Mouse (Mus musculus): ENCODE data around the gene Rnd3.

Gene Rnd3

DNA sequence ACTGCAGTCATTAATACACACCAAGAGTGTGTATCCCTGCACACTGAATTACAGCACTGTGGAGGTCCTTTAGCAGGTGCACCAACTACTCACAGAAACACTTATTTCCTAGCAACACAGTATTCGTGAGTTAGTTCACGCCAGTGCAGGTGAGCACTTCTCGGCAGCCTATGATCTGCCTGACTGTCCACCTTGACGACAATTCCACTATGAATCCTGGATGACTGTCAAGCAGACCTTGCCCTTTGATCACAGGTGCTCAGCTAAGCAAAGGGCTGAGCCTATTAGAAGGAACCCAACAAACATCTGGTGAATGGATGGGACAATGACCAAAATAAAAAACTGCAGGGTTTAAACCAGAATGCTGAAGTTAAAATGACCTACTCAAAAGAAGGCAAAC lies 20.8 kb downstream of the Rnd3 start:
- no peak for DNase-seq (ENCODE audit: extremely low read depth, low read depth)

DNA sequence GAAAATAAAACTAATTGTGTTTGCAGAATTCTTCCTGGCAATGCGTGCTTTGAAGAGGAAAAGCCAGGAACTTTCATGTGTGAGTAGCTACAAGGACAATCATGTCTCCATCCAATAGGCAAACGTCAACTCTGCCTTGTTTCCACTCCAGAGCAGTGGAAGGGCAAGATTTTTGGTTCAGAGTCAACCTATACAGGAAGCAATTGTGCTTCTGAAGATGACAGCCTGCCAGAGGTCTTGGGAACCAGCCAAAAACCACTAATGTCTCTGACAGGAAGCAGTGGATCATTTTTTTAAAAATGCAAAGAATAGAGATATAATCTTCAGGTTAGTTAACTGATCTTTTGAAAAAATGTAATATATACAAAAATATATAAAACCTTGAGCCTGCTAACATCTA lies 38.6 kb downstream of the Rnd3 start:
- no peak for DNase-seq (ENCODE audit: extremely low read depth, low read depth)

DNA sequence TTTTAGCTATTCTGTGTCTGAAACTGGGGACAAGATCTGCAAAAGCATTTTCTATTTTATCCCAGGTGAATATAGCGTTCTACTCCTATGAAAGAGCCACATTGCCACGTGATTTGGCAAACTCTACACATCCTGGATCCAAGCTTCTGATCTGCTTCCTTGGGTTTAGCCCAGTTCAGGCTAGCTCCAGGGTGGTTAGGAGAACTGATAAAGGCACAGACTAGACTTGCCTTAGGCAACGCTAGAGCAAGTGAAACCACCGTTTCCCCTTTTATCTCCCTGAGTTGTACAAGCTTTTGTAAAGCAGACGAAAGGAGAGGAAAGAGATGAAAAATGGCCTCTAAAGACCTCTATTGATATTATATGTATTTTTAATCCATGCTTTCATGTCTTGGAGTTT lies 40.3 kb downstream of the Rnd3 start:
- peak; percentile 54 for DNase-seq (ENCODE audit: extremely low read depth, low read depth)

DNA sequence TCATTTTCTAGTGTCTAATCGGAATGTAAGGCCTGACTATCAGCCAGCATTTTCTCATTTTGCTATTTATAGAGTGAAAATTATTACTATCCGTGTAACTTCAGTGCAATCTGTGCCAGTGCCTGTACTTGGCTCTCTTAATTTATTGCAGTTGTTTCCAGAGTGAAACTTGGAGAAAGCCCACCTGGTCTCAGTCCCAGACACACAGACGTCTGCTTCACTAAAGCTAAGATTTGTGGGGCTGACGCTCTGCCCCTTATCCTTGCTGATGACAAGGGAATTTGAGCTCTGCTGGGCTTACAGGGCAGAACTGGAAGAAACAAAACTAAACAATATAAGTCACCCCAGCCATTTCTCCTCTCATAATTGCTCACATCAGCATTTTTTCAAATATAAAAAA lies 47.7 kb downstream of the Rnd3 start:
- DNase-seq (ENCODE audit: extremely low read depth, low read depth): no peak

DNA sequence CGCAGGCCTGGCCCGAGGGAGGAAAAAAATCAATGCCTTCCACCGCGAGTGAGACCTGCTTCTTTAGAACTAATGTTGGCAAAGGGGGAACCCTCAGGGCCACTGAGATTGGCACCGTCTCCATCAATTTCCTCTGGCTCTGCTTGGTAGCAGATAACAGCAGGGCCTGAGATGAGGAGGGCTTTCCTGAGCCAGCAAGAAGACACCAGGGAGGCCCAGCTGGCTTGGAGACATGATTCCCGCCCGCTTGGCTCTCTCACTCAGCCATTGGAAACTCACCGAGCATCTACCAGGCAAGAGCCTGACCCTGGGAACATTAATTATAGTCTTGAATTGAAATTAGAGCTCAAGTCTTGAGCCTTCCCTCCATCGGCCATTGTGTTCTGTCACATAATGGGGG lies 48.9 kb downstream of the Rnd3 start:
- no peak for DNase-seq (ENCODE audit: extremely low read depth, low read depth)

DNA sequence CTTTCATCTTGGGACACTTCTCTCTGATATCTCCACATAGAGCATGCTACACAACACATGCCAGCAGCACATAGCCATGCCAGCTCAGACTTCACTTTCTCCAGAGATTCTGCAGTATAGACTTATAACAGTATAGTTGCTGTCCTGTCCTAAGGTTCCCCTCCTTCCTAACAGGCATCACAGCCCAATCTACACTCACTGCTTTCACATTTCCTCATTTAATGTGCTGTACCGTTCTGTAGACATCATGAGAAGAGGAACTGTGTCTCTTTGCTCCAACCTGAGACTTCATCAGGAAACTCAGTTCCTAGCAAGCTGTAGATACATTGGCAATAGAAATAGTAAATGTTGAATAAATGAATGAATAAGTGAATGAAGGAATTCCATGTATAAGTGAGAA lies 49.7 kb downstream of the Rnd3 start:
- no peak for DNase-seq (ENCODE audit: extremely low read depth, low read depth)

- no peak for DNase-seq (ENCODE audit: extremely low read depth, low read depth)
These were observed 58.2 kb downstream of the Rnd3 start for GRCm38 (mm10) chr2:51090688-51091087.

DNA sequence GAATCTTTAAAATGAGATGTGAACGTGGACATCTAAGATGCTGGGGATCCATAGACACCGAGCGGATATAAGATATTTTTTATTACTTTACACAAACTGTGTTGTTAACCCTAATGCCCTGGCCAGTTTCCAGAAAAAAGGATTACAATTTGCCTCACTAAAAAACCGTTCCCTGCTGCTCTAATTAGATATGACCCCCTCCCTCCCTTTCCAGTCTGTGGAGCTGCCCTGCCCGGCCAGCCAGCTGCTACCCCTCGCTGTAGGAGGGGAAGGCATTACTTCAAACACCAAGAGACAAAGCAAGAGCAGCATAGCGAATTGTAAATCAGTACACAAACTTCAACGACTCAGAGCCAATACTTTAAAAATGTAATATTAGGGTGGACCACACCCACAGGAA lies 58.9 kb downstream of the Rnd3 start:
- no peak for DNase-seq (ENCODE audit: extremely low read depth, low read depth)

DNA sequence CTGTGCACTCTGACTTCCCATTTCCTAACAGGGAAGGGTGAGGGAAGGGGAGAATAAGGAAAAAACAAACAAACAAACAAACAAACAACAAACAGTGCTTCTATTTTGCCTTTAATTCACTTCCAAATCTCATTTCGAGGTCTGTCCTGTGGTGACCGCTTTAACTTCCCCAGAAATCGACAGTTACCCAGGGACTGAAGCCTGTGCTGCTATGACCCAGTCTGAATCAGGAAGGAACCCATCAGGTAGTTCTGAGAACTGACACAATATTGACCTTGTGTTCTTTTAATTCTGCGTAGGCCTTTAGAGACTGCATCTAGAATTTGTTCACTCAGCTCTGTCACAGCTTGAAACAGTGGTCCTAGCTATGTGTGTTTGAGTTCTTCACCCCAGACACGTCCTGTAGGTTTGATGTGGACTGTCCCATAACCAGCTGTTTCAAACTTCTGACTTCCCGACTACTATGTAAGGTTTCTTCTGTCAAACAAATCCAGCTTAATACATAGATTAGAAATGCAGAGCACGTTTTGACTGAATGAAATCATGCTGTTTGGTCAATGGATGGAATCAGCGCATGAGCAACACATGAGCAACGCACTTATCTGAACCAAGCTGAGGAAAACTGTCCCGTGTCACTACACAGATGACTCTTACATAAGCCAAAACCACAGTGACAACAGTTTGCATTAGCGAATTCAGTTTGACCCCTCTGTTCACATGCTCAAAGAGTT lies 59.9 kb downstream of the Rnd3 start:
- DNase-seq (ENCODE audit: extremely low read depth, low read depth): no peak

- DNase-seq (ENCODE audit: extremely low read depth, low read depth): no peak
These were observed 60.8 kb downstream of the Rnd3 start for GRCm38 (mm10) chr2:51088123-51088453.

GRCm38 (mm10) chr2:51087307-51088122 lies 61.4 kb downstream of the Rnd3 start:
- no peak for DNase-seq (ENCODE audit: extremely low read depth, low read depth)

GRCm38 (mm10) chr2:51085155-51085554 lies 63.8 kb downstream of the Rnd3 start:
- no peak for DNase-seq (ENCODE audit: extremely low read depth, low read depth)

- DNase-seq (ENCODE audit: extremely low read depth, low read depth): no peak
These were observed 66.1 kb downstream of the Rnd3 start for GRCm38 (mm10) chr2:51082714-51083351.

Measured in MEL-GATA-1-ER (cell line).